Mouse (Mus musculus) inflammation-experienced regulatory T-cells, adult 6 months (primary cell): ENCODE measurements at regions not wholly inside any gene's neighbourhood (a gene's known extent, or its start where the extent isn't known, plus 50 kb on each side); places are given as distances from the start of the nearest gene placed in this dataset.

Experiments used
- ATAC-seq: one replicate; pipeline ENCODE4 v1.8.0; 2017

DNA sequence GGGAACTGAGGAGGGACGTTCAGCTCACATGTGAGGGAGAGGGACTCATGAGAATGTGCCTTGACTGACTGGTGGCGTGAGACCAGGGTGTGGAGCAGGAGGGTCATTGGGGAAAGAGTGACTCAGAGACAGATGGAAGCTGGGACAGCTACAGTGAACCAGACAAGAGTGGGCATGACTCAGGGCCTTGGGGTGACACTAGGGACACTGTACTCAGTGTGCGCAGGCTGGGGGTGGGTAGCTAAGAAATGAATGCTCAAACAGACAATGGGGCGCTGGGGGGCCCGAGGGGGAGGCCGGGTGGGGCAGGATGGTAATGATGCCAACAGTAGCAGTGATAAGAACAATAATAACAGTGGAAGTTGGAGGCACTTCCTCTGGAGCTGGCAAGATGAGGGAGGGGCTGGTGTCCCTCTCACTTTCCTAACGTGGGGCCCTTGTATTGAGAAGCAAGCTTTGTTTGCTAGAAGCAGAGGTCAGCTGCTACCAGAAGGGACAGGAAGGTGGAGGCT, 374.0 kb downstream of the Dhx35 start:
- no peak for ATAC-seq

DNA sequence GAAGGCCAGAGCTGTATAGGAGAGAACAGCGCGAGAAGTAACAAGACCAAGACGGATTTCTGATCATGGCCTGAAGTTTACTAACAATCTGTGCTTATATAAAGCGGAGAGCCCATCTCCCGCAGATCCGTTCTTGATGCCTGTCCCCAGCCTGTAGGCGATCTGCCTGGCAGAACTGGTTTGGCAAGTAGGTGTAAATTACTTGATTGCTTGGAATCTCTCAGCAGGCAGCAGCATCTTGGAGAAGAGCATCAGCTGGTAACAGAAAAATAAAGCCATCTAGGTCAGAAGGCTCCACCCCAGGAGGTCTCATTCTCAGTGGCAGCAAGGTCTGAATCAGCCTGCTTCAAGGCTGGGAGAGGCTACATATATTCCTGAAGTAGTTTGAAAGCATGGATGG, 401.5 kb downstream of the Dhx35 start:
- ATAC-seq, result no peak

DNA sequence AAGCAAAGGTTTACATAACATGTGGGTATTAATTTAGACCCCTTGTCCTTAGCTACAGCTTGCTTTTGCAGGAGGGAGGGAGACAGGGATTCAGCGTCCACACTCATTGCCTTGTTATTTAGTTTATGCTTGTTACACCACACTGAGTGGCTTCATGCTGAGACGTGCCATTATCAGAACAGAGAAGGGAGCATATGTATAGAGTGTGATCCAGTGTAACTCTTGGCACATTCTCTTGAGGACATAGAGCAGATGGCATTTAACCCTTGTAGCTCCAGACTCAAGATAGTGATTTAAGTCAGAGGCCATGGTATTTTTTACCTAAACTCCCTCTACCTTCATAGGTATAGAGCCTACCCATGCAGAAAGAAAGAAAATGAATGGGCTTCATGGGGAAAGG, 437.7 kb downstream of the Dhx35 start:
- no peak for ATAC-seq

DNA sequence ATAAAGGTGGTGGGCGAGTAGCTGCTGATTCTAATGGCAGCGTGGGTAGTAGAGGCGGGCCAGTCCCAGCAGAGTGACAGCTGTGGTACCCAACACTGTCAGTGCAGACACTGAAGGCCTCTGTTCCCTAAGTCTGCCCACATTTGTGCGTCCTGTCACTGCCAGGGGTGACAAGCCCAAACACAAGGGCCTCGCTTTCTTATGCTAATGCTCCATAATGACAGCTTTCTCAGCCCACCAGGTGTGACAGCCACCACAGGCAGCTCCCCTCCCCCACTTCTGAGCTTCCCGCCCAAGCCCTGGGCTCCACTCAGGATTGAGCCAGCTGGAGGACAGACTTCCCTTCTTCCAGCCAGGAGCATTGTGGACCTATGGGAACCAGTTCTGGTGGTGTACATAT, 440.4 kb downstream of the Dhx35 start:
- no peak for ATAC-seq

DNA sequence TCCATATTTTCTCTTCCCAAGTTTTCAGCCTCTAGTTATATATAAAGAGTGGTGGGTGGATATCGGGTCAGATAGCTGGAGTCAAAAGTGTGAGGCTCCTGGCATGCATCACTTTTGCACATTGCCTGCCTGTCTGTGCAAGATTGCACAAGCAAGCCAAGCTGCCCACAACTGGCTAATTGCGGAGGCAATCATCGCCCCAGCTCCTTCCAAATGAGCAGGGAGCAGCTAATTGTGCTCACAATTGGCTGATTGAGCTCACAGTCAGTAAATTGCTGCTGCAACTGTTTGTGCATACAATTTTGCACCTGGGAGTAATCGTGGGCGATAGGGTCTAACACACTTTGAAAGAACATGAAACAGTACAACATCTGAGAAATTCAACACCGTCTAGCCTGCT, 455.5 kb downstream of the Dhx35 start:
- ATAC-seq, result no peak

DNA sequence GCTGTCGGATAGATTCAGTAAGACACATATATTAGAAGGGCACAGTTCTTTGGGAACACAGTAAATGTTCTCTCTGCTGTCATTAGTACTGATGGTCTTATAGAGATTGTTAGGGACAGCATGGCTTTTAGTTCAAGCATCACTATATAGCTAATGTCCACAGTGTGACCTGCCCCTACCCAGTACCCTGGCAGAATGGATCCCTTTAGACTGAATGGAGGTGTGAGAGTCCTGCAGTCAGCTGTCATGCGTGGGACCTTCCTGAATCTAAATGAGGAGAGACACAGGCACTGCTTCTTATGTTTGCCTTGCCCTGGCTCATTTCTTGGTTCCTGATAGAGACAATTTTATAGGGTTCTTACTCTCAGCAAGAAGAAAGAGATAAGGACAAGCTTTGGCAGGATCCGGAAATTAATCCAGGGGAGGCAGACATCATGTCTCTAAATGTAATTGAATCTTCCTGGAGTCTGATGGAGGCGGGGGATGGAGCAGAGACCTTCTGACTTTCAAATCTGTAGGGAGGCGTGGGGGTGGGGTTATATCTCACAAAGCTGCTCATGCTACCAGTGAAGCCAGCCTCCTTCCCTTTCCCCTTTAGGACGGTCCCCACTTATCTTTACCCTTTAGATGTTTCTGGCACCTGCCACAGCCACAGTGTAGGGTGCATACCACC, 456.5 kb downstream of the Dhx35 start:
- ATAC-seq, result no peak

DNA sequence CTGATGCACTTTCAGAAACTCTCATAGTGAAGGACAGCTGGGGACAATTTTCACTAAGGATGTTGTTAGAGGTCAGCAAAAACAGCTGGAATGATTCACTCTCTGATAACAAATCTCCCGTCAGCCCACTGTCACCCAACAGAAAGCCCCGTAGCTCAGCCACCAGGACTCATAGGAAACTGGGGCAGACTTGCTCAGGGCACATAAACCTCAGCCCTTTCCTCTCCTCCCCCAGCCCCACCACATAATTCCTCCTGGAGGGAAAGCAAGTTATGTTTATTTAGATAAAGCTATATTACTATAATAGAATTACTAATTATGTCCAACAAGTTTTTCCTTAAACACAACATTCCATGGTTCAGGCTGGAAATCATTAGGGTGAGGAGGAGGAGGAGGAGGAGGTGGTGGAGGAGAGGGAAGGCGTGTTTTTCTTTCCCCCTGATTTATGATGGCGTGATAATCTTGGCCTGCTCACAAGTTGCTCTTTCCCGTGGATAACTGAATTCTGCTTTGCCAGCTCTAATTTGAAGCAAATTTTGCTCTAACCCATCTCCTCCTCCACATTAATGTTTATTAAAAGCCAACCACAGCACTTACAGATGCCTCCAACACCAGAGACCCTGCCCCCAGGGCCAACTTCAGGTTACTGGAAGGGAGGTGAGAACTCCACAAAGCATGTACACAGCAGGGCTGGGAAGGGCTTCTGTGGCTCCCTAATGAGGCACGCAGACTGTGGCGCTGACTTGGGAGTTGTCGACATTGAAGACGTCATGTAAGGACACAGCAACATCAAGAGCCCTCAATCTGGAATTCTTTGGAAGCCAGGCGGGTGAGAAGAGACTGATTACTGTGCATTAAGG, 475.8 kb downstream of the Dhx35 start:
- no peak for ATAC-seq

DNA sequence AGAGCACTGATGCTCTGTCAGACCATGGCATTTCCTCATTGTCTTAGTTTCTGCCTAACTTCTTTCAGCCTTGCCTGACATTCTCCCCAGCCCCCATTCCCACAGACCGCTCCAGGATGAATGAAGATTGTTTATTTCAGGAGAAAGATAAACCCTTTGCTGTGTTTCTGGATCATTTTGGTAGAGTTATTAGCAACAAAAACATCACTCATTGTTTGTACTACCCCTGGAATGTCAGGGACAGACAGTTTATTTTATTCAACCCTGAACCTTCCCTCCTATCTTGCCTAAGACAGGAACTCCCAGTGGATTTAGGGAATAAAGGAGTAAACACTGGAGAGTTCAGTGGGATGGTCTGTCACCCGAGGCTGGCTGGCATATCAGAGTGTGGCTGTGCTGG, 484.3 kb downstream of the Dhx35 start:
- no peak for ATAC-seq

DNA sequence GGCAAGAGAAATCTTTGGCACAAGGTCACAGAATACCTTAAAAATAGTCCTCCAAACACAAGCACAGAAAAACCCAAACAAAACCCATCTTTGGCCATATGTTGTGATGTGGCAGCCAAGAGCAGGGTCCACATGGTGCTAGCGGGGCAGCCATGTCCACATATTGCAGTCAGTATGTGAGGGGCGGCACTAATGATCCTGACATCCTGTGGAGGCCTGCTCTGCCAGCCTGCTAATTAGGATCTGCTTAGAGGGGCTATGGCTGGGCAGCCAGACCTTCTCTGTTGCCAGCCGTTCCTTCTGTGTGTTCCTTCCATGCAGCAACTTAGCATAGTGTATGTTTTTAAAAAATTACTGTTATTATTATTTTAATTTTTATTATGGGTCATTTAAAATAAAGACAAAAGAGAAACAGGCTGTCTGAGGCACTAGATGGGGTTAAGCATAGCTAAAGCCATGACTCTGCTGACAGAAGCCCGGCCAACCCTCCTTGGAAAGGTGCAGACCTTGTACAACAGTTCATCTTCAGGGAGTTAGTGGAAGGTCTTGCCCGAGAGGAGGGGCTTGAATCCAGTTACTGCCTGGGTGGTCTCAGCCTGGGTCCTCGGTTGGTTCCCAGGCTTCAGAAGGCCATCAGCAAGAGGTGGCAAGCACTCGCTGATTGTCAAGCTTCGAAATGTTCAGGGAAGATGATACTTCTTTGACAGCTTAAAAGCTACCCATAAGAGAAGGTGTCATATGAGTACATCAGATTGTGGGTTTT, 487.1 kb downstream of the Dhx35 start:
- ATAC-seq, result no peak

DNA sequence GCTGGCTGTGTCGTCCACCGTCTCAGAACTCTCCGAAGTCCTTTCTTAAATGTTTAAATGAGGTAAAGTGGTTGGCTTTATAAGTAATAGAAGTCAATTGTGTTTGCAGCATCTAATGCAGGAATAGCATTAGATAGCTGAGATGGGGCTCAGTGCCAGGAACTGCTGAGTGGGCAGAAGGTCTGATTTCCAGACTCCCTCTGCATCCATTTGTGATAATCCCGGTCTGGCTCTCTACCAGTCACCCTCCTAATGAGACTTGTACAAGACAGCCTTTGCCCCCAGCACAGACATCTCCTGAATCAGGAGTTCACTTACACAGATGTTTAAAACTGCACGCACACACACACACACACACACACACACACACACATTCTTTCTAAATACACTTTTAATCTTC, 489.5 kb downstream of the Dhx35 start:
- ATAC-seq, result no peak

DNA sequence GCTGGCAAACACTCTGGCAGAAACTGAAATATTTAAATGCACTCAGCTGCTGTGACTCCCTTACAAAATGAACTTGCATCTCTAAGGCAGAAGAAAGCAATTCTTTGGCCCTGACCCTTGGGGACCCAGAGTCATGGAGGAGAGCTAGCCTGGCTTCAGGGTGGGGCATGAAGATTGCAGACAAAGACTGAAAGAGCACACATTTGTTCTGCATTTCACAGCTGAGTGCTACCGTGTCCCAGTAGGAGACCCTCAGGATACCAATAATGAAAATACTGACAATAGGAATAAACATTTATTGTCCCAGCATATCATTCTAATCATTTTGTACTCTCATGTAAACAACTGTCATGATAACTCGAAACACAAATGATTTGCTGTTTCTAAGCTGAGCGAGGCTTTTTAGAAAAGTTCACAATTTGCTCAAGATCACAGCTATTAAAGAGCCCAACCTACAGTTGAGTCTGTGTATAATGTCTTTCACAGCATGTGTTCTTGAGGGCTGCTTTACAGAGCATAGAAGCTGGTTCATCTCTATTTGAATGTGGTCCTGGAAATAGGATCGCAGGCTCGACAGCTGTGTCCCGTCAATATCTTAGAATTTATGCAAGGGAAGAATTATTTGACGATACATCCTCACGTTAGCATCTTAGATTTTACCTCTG, 490.1 kb downstream of the Dhx35 start:
- no peak for ATAC-seq

DNA sequence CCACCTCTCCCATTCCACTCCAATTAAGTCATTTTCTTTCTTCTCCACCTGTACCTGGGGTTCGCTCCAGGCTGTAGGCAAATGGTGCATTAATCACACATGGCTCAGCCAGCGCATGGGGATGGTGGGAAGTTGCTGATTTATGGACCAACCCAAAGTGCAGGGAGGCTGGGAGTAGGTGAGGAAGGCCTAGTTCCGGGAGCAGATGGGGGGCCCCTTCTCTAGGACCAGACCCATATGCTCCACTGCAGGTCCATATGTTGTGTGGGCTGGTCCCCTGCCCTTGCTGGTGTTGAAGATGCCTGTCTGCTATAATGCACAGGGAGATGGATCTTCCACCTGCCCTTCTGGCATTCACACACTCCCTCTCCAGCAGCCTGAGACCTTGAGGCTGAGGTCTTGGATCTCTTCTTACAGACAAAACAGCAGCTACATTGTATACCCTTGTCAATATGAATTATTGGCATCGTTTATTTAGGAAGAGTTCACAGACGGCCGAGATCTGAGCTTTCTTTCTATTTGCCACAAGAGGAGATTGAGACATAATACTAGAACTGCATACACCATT, 493.5 kb downstream of the Dhx35 start:
- no peak for ATAC-seq

DNA sequence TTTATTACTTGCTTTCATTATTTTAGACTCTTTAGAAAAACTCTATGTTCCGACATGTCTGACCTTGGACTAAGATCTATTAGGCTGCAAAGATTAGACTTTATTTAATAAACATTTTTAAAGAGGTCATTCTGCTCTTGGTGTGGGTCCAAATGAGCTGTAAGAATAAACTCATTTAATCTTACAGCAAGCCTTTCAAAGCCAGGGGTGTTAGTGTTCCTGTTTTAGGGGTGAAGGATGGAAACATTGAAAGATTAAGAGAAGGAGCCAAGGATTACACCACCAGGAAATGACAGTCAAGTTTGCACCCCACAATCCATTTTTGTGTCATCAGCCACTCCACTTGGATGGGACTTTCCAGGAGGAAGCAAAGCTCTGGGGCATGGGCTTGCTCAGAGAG, 495.5 kb downstream of the Dhx35 start:
- no peak for ATAC-seq

DNA sequence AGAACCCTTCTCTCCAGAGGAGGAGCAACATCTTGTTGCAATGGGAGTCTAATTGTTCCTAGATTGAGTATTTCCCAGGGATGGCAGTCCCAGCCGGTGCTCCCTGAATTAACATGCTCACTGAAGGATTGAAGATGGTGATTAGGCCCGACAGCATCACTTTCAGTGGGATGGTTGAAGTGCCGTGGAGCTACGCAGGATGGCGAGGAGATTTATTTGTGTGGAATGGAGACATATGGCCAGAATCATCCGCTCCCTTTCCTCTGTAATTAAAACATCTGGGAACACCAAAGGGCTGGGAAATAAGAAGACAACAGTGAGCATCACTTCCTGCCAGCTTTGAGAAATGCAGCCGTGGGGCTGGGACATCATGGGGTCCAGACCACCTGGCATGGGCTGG, 512.4 kb downstream of the Dhx35 start:
- no peak for ATAC-seq

DNA sequence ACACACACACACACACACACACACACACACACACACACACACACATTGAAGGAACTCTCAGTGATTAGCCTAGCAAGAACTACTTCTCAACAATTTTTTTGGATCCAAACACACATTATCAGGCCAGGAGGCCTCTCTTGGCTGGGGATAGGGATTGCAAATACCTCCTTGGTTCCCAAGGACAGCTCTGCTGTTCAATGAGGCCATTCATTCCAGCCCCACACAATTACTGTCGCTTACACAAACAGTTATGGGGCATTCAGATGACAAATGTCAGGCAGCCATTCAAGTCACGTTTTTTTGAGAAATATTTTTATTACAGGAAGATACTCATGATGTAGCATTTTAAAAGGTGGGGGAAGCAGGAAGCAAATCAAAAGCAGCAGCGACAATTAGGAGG, 540.1 kb downstream of the Dhx35 start:
- no peak for ATAC-seq

DNA sequence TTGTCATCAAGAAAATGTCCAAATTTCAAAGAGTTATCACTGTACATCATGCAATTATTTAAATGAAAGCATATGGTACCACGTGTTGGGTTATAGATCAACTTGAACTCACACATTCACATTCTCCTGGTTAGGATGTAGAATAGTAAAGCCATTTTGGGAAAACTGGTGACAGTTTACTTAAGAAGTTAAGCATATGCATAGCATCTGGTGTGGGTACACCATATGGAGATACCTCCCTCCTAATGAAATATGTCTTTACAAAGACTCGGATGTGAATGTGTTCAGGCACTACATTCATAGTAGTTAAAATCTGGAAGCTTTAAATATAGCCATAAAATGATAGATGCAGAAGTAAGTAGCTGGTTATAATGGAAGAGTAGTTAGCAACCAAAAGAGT, 542.0 kb downstream of the Dhx35 start:
- no peak for ATAC-seq

DNA sequence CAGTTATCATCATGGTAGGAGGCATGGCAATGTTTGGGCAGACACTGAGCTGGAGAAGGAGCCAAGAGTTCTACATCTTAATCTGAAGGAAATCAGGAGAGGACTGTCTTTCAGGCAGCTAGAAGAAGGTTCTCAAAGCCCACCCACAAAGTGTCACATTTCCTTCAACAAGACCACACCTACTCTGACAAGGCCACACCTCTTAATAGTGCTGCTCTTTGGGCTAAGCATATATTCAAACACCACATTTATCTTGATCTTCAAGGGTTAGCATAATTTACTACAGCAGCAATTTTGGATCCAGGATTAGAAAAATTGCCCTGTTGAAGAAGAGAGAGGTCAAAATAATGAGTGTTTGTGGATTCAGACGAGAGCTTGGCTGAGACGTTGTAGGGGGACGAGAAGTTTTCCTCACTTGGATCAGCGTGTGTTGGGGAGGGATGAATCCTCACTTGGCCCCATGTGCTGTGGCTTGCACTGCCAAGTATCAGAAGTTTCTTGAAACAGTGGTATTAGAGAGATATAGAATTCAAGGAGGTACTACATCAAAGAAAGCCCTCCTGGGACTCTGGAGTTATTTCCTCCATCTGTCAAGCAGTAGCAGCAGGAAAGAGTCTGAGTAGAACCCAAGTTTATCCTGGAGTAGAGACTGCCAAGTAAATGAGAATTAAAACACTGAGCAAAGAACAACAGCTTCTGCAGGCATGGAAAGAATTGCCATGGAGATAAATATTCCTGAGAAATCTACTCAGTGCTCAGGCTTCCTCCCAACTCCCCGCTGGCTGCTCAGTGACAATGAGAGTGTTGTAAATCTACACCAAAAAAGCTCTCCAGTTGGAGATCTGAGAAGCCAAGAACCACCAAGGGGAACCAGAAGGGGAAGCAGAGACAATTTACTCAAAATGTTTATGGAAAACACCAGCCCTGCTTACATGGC, 549.3 kb downstream of the Dhx35 start:
- no peak for ATAC-seq

DNA sequence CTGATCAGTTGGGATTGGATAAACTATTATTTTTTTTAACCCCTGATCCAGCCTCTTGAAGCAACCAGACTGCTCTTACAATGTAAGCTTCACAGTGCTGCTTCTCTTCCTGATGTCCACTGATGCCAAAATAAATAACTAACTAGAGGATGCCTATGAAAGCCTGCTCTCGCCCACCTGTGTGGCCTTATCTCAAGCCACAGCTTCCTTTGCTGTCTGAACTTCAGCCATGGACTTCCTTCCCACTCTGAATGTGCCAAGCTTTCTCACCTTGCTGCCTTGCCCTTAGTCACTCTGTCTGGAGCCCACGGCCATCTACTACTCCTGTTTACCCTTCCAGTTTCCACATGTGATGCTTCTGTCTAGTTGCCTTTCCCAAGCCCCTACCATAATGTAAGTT, 559.6 kb downstream of the Dhx35 start:
- no peak for ATAC-seq

DNA sequence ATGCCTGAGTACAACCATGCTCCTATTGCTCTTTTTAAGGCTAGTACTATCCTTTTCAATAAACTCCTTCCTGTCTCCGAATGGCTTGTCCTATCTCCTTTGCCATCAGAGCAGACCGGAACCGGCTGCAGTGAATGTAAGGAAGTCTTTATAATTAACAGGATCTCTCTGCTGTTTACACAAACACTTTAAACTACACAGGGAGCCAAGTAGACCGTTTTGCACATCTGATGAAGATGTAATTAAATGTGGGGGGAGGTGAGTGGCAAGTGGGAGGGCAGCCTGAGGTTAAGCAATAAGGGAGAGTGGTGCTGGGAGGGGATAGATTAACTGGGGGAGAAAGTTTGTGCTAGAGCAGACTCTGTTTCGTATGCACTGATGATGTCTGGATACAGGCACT, 561.9 kb downstream of the Dhx35 start:
- ATAC-seq, result no peak

DNA sequence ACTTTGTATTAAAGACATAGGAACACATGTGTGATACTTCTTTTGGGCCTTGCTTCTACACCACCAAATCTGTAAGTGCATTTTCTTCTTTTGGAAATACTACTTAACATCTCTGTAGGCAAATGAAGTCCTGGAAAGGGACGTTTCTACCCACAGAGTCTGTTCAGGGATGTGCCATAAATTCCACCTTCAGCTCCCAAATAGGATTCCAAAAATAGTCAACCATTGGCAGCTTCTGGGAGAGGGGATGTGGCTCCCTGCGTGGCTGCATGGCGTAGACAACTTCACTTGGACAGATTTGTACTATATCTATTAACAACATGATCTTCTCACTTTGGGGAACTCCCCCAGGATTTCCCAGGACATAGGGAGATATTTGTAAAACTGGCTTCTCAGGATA, 566.8 kb downstream of the Dhx35 start:
- no peak for ATAC-seq

DNA sequence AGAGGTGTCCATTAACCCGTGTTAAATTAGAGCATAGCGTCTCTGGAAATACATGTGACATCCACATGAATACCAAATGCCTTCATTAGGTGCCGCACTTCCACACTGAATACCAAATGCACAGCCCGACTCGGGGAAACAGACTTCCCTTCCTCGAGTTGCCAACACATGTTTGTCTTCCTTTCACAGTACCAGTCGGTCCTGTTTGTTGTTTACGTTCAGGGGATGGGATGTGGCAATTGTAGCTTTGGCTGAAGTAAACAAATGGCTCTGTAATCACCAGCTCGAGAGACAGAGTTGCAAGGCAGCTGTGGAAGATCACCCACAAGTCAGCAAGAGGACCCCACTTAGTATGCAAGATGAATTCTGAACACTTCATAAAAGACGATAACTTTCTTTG, 598.3 kb downstream of the Dhx35 start:
- no peak for ATAC-seq
